10 mouse cellular contexts compared by ENCODE assay signal in the genomic region with DNA sequence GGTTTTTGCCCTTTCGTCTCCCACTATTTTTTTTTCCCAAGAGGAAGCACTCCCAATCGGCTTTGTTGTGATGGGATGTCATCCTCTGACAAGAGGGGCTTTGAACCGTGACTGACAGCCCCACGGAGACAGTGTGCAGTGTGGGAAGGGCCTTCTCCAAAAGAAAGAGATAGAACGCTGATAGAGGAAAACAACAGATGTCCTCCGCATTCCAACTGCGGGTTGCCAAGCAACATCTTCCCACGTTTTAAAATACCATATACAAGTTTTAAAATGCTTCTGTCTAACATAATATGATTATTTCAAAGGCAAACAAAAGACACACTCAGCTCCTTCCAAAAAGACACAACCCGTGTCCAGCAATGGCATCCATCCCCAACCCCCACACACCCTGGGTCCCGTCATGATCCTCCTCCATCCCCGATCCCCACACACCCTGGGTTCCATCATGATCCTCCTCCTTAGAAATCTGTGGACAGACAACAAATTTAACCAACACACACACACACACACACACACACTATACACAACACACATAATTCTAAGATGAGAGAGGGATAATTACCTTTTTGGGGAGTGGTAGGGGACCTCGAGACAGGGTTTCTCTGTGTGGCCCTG. TPM values are rescaled to one million over a fixed set of nuclear protein-coding genes. Genes with fewer than 3 reads are reported as not detected.
A peak's percentile ranks its signal among the peaks of the same experiment; 100 is the strongest.
DNase-seq lines count a peak whose midpoint lies in the region; ATAC-seq and TF ChIP-seq lines count a peak whose summit lies in the region.
"Had no signal": no experiment of that assay in that cellular context is flagged by ENCODE, and none has a peak within 500 bp of the region (broad histone marks: within the 10 kb centered on the region; RNA-seq: fewer than 3 reads in every experiment).

No protein-coding gene starts in this region.

- no peaks in the 10 kb centered on the region for H3K9me3 ChIP-seq in forebrain, embryonic 11.5 days (ENCODE audit: control insufficient read depth, low read length)
- no peaks in the 10 kb centered on the region for H3K9me3 ChIP-seq in forebrain, embryonic 12.5 days
- no peaks in the 10 kb centered on the region for H3K9me3 ChIP-seq in forebrain, embryonic 15.5 days
- H3K9me3 ChIP-seq in midbrain, postnatal 0 days (ENCODE audit: low read length), result no peaks in the 10 kb centered on the region

- no peaks in the 10 kb centered on the region for H3K27me3 ChIP-seq in forebrain, embryonic 11.5 days (ENCODE audit: control insufficient read depth, insufficient read depth, low read length)
- H3K27me3 ChIP-seq in forebrain, embryonic 12.5 days, result no peaks in the 10 kb centered on the region
- H3K27me3 ChIP-seq in forebrain, embryonic 15.5 days, result no peaks in the 10 kb centered on the region
- H3K27me3 ChIP-seq in midbrain, postnatal 0 days (ENCODE audit: insufficient read depth, low read length), result no peaks in the 10 kb centered on the region
- H3K27me3 ChIP-seq: lung, embryonic 15.5 days had no signal

- 38% methylated on average over 12 of the region's 12 CpGs for WGBS in forebrain, embryonic 11.5 days
- WGBS in forebrain, embryonic 12.5 days, result 28% methylated on average over 12 of the region's 12 CpGs
- WGBS in forebrain, embryonic 15.5 days, result 22% methylated on average over 12 of the region's 12 CpGs
- 12% methylated on average over 12 of the region's 12 CpGs for WGBS in midbrain, postnatal 0 days

- H3K4me1 ChIP-seq in forebrain, embryonic 11.5 days (replicated peaks; ENCODE audit: control insufficient read depth, insufficient read depth, low read length), result peaks cover 3% of the 10 kb centered on the region; the same call in 1 of the 2 replicates
- peaks cover 11% of the 10 kb centered on the region for H3K4me1 ChIP-seq in forebrain, embryonic 12.5 days
- peaks cover 14% of the 10 kb centered on the region for H3K4me1 ChIP-seq in forebrain, embryonic 15.5 days
- 0 out of 2 replicates have a peak, but pooled peaks cover 7% of the 10 kb centered on the region for H3K4me1 ChIP-seq in midbrain, postnatal 0 days (ENCODE audit: insufficient read depth, low read length)
- H3K4me1 ChIP-seq: lung, embryonic 15.5 days had no signal

- ATAC-seq in forebrain, embryonic 11.5 days (replicated peaks; ENCODE audit: low FRiP score), result 0 out of 2 replicates have a peak, but pooled peaks have one; percentile 64
- ATAC-seq in forebrain, embryonic 12.5 days (ENCODE audit: low FRiP score), result no peak
- ATAC-seq in forebrain, embryonic 15.5 days (replicated peaks), result peak; percentile 85
- ATAC-seq in midbrain, postnatal 0 days (ENCODE audit: low FRiP score), result peak; percentile 79

- H3K4me3 ChIP-seq in forebrain, embryonic 11.5 days (ENCODE audit: low read depth, low read length), result no peak overlapping the region
- H3K4me3 ChIP-seq in forebrain, embryonic 12.5 days (replicated peaks), result no peak overlapping the region
- H3K4me3 ChIP-seq in forebrain, embryonic 15.5 days, result peak overlapping the region; percentile 13; the same call in 1 of the 2 replicates
- peak overlapping the region; percentile 20; the same call in 1 of the 2 replicates for H3K4me3 ChIP-seq in midbrain, postnatal 0 days (ENCODE audit: low read depth, low read length)
- H3K4me3 ChIP-seq: lung, embryonic 15.5 days had no signal

- H3K4me2 ChIP-seq in forebrain, embryonic 11.5 days (ENCODE audit: low read depth, low read length, severe bottlenecking), result no peak overlapping the region
- no peak overlapping the region for H3K4me2 ChIP-seq in forebrain, embryonic 12.5 days
- peak overlapping the region; percentile 31 for H3K4me2 ChIP-seq in forebrain, embryonic 15.5 days (replicated peaks)
- peak overlapping the region; percentile 43 for H3K4me2 ChIP-seq in midbrain, postnatal 0 days (ENCODE audit: low read depth, low read length, poor library complexity, severe bottlenecking)
- H3K4me2 ChIP-seq: lung, embryonic 15.5 days had no signal

- H3K27ac ChIP-seq in forebrain, embryonic 11.5 days (ENCODE audit: low read depth, low read length), result no peak overlapping the region
- H3K27ac ChIP-seq in forebrain, embryonic 12.5 days, result no peak overlapping the region
- peak overlapping the region; percentile 87 for H3K27ac ChIP-seq in forebrain, embryonic 15.5 days (replicated peaks)
- 0 out of 2 replicates have a peak overlapping the region, but pooled peaks have one; percentile 32 for H3K27ac ChIP-seq in midbrain, postnatal 0 days (ENCODE audit: low read depth, low read length)
- H3K27ac ChIP-seq: lung, embryonic 15.5 days had no signal

- no peak for TF ChIP-seq CTCF in midbrain, postnatal 0 days (IDR thresholded peaks at IDR 0.05)

- H3K9ac ChIP-seq in forebrain, embryonic 11.5 days (ENCODE audit: low read length), result no peak overlapping the region
- no peak overlapping the region; the same call in 1 of the 2 replicates for H3K9ac ChIP-seq in forebrain, embryonic 12.5 days
- H3K9ac ChIP-seq in forebrain, embryonic 15.5 days (replicated peaks), result 0 out of 2 replicates have a peak overlapping the region, but pooled peaks have one; percentile 19
- peak overlapping the region; percentile 46; the same call in 1 of the 2 replicates for H3K9ac ChIP-seq in midbrain, postnatal 0 days (replicated peaks; ENCODE audit: low read length, poor library complexity, severe bottlenecking)
- H3K9ac ChIP-seq: lung, embryonic 15.5 days had no signal

- DNase-seq in forebrain, embryonic 11.5 days (ENCODE audit: low spot score), result no peak
- peak; percentile 85 for DNase-seq in layer of hippocampus, adult 9-11 months
- peak; percentile 34 for DNase-seq in midbrain, postnatal 0 days (ENCODE audit: low spot score)
- no peak for DNase-seq in MN1 (ENCODE audit: low spot score)
- no peak for DNase-seq in thymus, postnatal 10 days (ENCODE audit: low spot score in 2 of 2)
- no peak for DNase-seq in adrenal gland, postnatal 14 days

- H3K36me3 ChIP-seq in forebrain, embryonic 11.5 days (ENCODE audit: control insufficient read depth, insufficient read depth, low read length), result no peaks in the 10 kb centered on the region
- H3K36me3 ChIP-seq in forebrain, embryonic 12.5 days (replicated peaks), result no peaks in the 10 kb centered on the region
- H3K36me3 ChIP-seq in forebrain, embryonic 15.5 days, result no peaks in the 10 kb centered on the region
- no peaks in the 10 kb centered on the region for H3K36me3 ChIP-seq in midbrain, postnatal 0 days (ENCODE audit: insufficient read depth, low read length)
- H3K36me3 ChIP-seq: lung, embryonic 15.5 days had no signal

RNA-seq across cellular contexts. Expression of a gene that starts 23.8 kb away (rescaled TPM):
- polyA plus RNA-seq in forebrain, embryonic 11.5 days (2014; fragmentation: Nextera tagmentation; extraction: Ambion mirVana), result 69.4 and 73.9 TPM in 2 replicates
- 28.1 and 44.4 TPM in 2 replicates for polyA plus RNA-seq in forebrain, embryonic 12.5 days (2016; fragmentation: Nextera tagmentation; extraction: Ambion mirVana)
- 62.4 and 62.9 TPM in 2 replicates for polyA plus RNA-seq in forebrain, embryonic 15.5 days (2015; fragmentation: Nextera tagmentation; extraction: Ambion mirVana)
- total RNA-seq in midbrain, postnatal 0 days (2014; rRNA removed), result 145 and 157 TPM in 2 replicates
- polyA plus RNA-seq in midbrain, postnatal 0 days (2015; fragmentation: Nextera tagmentation; extraction: Ambion mirVana), result 58.9 and 60.9 TPM in 2 replicates
- 125 and 139 TPM in 2 replicates for total RNA-seq in adrenal gland, postnatal 14 days (2021)

RNA-seq across cellular contexts. Expression of a gene that starts 51.3 kb away (rescaled TPM):
- 22.5 TPM in 2 replicates for polyA plus RNA-seq in forebrain, embryonic 11.5 days (2014; fragmentation: Nextera tagmentation; extraction: Ambion mirVana)
- polyA plus RNA-seq in forebrain, embryonic 12.5 days (2016; fragmentation: Nextera tagmentation; extraction: Ambion mirVana), result 21.7 TPM in 2 replicates
- 33.4 and 35.4 TPM in 2 replicates for polyA plus RNA-seq in forebrain, embryonic 15.5 days (2015; fragmentation: Nextera tagmentation; extraction: Ambion mirVana)
- 47.3 and 57.7 TPM in 2 replicates for total RNA-seq in midbrain, postnatal 0 days (2014; rRNA removed)
- polyA plus RNA-seq in midbrain, postnatal 0 days (2015; fragmentation: Nextera tagmentation; extraction: Ambion mirVana), result 30.3 and 34.6 TPM in 2 replicates
- 2.7 and 5.7 TPM in 2 replicates for total RNA-seq in adrenal gland, postnatal 14 days (2021)
- total RNA-seq: gastrocnemius, adult 8-10 months had no signal

Comparison
In these comparisons a context has a peak if more than half of its experiments do, and no peak if none do; other contexts are left out.
1. H3K27ac ChIP-seq: peak in forebrain, embryonic 15.5 days (single experiment) and midbrain, postnatal 0 days (single experiment); none in forebrain, embryonic 11.5 days (single experiment) and forebrain, embryonic 12.5 days (single experiment).
2. H3K4me2 ChIP-seq: peak in forebrain, embryonic 15.5 days (single experiment) and midbrain, postnatal 0 days (single experiment); none in forebrain, embryonic 11.5 days (single experiment) and forebrain, embryonic 12.5 days (single experiment).
3. H3K4me3 ChIP-seq: peak in forebrain, embryonic 15.5 days (single experiment) and midbrain, postnatal 0 days (single experiment); none in forebrain, embryonic 11.5 days (single experiment) and forebrain, embryonic 12.5 days (single experiment).
4. H3K9ac ChIP-seq: peak in forebrain, embryonic 15.5 days (single experiment) and midbrain, postnatal 0 days (single experiment); none in forebrain, embryonic 11.5 days (single experiment) and forebrain, embryonic 12.5 days (single experiment).
5. DNase-seq: peak in layer of hippocampus, adult 9-11 months (single experiment) and midbrain, postnatal 0 days (single experiment); none in forebrain, embryonic 11.5 days (single experiment), MN1 (single experiment), thymus, postnatal 10 days (0 of 2) and adrenal gland, postnatal 14 days (single experiment).